Mouse (Mus musculus): ENCODE results near the gene Lef1.

Gene Lef1

DNA sequence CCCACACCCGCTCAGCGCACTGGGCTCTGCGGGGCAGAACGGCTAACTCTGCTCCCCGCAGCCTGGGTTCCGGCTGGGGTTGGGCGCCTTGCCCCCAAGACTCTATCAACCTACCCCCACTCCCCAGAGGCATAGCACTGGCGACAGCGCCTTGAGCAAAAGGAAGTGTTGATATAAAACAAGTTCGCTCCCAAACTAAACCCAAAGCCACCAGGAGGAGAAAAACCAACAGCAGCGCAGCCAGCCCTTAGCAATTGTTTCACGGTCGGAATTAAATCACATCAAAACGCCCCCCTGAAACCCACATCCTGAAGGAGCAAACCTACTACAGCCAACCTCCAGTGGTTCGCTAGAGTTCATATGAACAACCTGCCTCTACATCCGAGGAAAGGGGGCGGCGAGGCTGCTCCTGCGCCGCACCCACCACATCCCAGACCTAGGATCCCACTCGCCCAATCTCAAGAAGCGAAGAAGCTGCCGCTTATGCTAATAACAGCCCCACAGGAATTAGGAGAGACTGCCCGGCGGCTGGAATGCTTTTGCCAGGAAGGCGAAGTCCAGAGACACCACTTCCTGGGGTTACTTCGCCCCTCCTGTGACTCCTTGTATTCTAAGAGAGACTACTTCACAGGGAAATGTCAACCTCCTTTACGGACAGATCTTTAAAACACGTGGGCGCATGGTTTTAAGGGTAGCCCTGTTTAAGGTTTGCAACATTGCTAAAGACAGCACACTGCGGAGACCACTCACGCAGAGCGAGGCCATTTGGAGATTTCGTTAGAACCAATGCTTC is 2.8 kb upstream of the Lef1 start:
- no peak for DNase-seq (ENCODE audit: extremely low read depth, low read depth)

DNA sequence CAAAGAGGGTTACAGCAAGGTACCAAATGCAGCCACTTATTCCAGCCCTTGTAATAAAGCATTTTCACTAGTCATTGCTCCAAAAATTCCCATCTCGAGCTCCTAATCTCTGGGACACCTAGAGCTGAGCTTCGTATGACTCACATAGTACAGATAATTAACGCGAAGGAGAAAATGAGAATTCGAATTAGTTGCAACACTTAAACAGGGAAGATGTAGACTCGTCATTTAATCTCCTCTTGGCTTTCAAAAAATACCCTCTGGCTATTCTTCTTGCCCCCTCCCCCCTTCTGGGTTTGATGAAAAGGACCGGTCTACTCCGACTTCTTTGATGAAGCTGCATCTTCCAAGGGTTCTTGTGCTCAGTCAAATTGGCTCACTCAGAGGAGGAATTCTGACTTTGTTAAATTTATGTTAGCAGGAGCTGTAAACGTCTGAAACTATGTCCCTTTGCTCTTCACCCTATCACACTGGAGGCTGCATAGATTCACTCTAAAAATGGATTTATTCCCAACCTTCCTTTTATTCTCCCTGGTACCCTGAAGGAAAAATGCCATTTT is 2.1 kb upstream of the Lef1 start:
- no peak for DNase-seq (ENCODE audit: extremely low read depth, low read depth)

DNA sequence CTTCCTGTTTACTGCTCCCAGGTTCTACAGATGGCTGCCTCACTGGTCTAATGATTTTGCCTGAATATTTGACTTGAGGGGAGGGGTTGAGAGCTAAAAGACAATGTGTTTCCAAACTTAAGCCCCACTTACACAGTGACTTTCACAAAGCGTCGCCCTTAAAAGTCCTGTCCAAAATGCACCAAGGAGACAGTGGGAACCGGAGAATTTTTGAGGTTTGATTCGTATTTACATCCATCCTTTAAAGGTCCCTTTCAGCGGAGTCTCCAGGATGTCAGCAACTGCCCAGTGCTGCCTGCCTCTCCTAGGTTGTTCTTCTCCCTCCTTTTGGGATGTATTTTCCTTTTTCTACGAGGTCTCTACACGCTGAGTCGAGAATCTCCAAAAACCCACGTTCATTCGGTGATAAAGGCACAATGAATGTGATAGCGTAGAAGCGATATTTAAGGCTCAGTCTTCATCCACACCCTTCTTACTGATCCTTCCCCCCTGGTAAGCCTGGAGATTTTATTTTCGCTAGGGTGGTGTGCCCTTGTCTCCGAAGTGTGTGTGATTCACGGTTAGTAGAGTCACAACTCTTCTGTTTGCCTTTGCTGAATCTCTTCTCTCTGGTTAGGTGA is 1.1 kb upstream of the Lef1 start:
- no peak for DNase-seq (ENCODE audit: extremely low read depth, low read depth)

DNA sequence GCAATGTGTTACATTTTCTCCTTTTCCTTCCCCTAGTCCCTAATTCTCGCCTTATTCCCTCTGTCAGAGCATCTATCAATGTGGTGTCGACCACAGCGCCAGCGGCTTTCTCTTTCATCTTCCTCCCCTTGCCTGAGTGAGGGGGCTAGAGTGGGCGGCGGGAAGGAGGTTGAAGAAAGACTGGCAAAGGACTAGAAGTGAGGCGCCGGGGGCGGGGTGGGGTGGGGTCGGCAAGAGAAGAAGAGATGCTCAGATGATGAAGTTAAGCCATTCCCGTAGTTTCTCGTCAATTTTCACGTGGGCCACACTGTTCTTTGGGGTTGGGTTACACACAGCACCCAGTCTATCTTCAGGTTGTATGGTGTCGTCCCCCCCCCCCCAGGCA is 593 bp upstream of the Lef1 start:
- no peak for DNase-seq (ENCODE audit: extremely low read depth, low read depth)

DNA sequence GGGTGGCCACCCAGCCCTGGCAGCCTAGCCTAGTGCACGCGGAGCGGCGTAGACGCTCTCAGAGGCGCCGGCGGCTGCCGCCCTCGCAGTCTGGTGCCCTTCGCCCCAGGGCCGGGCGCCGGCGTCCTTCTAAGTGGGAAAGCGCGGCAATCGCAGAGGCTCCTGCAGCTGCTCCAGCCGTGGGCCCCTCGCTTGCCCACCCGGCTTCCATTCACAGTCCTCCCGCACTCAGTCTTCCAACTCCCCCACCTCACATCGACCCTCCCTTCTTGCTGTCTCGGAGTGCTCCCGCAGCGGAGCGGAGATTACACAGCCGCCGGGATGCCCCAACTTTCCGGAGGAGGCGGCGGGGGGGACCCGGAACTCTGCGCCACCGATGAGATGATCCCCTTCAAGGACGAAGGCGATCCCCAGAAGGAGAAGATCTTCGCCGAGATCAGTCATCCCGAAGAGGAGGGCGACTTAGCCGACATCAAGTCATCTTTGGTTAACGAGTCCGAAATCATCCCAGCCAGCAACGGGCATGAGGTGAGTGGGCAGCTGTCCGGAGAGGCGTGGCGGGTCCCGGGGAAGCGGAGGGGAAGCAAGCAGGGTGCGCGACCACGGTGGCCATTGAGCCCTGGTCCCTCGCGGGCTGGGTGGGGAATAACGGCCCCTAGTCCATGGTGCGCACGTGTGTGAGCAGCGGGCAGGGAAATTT is 1.0 kb downstream of the Lef1 start:
- DNase-seq (ENCODE audit: extremely low read depth, low read depth), result no peak

DNA sequence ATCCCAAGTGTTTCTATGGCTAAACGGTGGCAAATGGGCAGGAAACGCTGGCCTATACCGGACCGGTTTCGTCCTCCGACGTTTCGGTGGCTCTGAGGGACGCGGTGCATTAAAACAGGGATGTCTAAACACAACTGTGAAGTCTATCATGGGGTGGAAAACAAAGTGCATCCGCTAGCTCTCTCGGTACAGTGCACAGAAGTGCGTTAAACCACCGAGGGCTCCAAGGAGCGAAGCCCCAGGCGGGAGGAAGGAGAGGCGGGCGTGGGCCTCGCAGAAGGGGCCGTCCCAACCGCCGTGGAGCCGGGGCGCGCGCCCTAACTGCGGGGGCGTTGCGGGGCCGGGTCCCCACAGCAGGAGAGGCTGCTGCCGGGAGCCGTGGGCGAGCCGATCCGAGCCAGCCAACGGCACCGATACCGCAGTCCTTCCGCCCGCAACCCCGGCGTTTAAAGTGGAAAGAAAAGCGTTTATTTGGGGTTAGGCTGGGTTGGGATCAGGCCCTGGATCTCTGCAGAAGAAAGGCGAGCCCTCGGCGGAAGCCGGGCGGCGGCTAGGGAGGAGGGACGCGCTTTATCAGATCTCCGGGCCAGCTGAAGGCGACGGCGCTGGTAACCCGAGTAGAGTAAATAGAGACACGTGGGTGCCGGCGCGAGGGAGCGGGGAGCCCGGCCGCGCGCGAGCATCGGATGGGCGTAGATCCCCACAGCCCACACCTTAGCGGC is 1.7 kb downstream of the Lef1 start:
- no peak for DNase-seq (ENCODE audit: extremely low read depth, low read depth)

DNA sequence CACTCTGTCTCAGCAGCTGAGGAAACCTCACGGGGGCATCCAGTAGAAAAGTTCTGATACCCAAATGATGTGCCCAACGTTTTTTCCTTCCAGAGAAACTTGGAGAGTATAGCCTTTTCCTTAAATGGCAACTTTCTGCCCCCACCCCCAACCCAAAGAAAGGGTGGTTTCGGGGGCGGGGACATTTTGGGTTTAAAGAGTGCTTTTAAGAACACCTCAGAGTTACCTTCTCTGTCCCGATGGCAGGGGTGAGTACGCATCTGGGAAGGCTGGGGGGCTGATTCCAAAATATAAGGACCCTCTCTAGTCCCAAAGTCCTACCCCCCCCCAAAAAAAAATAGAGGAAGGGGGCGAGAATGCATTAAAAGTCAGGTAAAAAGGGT is 2.3 kb downstream of the Lef1 start:
- DNase-seq (ENCODE audit: extremely low read depth, low read depth), result no peak

DNA sequence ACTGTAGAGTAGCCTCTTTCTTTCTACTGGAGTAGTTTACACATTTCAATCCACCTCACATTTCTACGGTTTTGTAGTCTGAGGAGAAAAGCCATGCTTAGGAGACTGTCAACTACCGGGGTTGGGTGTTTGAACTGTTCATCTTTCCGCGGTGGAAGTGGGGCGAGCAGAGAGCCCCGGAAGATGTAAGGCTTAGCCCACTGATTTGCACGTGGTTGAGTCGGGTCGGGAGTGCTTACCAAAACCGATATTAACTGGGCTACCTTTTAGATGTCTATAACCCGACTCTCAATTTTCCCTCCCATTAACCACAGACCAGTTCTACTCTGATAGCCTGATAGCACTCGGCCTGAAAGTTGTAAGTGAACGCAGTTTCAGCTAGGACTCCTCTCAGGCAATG is 2.8 kb downstream of the Lef1 start:
- no peak for DNase-seq (ENCODE audit: extremely low read depth, low read depth)

DNA sequence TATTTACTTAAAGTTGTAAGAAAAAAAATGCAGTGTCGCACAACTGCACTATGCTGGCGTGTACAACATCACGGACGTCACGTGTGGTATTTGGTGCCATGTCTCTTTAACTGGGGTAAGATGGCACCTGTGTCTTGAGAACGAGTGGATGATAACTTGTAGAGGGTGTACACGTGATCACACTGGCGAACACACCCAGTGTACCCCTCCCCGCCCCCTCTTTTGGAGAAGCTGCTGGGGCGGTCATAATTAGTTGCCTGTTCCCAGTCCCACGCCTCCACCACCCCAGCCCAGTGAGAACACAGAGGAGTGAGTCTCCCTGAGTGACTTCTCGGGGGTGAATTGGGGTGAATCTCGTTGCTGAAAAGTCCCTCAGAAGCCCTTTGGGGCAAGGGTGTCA is 5.8 kb downstream of the Lef1 start:
- DNase-seq (ENCODE audit: extremely low read depth, low read depth), result no peak

DNA sequence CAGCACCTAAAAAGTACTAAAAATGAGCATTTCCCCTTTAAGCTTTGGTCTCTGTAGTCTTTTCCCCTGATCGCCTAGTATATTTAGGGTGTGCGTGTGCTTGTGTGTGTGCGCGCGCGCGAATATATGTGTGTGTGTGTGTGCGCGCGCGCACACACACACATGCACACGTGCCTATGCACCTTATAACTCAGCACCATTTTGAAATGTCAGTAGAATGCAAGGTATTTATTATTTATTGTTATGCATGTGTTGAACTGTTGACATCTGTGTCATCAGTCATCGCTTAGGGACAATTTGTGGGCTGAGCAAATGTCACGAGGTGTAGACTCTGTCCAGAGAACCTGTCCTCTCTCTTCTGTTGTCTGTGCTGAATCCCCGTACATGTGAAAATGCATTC is 7.1 kb downstream of the Lef1 start:
- no peak for DNase-seq (ENCODE audit: extremely low read depth, low read depth)

DNA sequence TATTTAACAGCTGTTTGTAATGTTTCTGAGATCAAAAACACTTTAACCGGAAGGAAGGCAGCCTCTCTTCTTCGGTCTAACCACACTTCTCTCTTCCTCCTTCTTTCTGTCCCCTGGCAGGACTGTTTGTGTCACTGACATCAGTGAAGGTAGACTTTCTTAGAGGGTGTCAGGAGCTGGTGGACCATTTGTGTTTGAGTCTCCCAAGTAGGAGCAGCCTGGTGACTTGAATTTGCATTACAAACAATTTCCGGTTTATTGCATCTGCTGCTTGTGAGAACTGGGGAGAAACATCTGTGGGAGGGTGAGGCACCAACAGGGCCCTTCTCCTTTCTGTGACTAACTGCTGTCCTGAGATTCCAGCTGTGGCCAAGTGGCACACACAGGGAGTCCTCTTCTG is 7.6 kb downstream of the Lef1 start:
- DNase-seq (ENCODE audit: extremely low read depth, low read depth), result no peak

DNA sequence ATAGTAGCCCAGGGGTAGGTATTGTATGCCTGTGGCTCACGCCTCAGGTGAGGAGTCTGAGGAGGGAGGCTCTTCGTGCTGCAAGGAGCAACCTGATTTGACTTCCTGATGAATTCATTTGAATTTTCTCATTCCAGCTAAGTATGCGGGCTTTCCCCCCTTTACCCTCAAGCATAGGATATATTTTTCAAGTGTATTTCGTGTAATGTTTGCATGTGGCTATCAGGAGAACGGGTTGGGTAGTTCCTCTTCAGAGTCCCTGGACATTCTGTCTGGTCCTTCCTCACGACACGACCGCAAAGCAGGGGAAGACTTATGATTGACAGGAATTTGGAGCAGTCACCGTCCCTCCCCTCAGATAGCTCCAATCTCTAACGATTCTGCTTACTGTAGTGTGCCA is 9.2 kb downstream of the Lef1 start:
- DNase-seq (ENCODE audit: extremely low read depth, low read depth), result no peak

DNA sequence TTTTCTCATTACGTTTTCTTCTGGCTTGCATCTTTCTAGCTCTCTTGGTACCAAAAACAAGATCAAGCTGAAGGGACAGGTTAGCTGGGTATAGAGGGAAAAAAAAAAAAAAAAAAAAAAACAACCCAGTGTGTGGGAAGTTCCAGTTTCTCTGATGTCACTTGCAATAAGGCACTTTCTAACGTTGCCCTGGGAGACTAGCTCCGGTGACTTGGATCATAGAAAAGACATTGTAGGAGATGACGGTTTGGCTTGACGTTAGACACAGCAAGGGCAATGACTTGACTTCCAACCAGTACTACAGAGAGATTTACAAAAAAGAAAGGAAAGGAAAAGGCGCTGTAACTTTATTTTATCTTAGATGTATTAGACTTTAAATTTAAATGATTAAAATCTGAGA is 13.2 kb downstream of the Lef1 start:
- DNase-seq (ENCODE audit: extremely low read depth, low read depth), result no peak

DNA sequence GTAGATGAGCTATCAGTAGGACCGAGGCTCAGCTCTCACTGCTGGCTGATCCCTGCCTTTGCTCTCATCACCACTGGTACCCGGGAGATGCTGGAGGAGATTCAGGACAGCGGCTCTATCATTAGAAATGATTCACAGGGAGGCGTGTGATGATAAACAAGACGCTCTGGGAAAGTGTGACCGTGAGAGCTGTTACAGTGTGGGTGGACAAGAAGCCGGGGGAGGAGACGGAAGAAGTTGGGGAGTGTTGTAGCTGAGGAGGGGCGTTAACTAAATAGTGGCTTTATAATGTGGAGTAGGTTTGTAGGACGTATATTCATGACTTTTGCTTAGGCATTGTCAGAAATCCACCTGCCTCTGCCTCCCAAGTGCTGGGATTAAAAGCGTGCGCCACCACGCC is 15.6 kb downstream of the Lef1 start:
- DNase-seq (ENCODE audit: extremely low read depth, low read depth), result no peak

DNA sequence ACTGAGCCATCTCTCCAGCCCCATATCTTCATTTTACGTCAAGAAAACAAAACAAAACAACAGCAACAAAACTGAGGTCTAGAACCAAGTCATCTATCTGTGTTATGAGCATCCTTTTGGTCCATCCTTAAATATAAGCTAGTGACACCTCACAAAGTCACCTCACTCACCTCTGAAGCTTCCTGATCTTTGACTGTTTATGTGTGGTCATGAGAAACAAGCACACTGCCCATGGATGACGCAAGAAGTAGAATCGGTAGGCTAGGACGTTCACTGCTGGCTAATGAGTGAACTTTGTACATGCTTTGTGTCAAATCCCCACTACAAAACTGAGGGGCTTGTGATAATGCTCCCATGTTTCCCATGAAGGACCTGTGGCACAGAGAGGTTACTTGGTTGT is 16.2 kb downstream of the Lef1 start:
- no peak for DNase-seq (ENCODE audit: extremely low read depth, low read depth)

DNA sequence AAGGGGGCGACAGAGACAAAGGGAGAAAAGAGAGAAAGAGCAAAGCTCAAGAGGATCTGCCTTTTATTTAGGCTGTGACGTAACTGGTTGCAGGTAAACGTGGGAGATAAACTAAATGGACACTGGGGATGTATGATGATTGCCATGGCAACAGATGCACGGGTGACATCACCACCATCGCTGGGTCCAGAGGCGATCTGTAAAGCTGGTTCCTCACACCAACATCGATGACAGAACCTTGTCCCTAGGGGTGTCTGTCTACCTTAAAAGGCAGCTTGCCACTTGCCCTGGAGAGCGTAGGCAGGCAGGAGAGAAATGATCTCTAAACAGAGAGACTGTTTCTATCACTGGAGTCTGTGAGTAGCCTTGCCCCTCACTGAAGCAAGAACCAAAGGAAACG is 23.7 kb downstream of the Lef1 start:
- no peak for DNase-seq (ENCODE audit: extremely low read depth, low read depth)

DNA sequence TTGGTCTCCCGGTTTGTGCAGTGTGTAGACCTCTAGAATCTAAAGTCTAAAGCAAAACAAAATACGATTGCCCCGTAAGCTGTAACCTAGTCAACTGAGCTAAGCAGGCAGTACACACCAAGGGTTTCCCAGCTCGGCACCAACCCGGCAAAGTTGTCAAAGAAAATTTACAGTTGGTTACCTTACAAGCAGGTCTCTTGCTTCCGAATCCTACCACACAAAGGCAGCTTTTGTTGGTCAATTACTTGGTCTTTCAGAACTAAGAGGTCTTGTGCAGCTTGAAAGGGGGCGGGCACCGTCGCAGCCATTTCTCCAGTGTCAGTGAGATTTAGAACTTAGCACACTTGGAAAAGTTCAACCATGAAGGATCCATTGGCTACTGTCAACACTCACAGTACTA is 25.2 kb downstream of the Lef1 start:
- no peak for DNase-seq (ENCODE audit: extremely low read depth, low read depth)

DNA sequence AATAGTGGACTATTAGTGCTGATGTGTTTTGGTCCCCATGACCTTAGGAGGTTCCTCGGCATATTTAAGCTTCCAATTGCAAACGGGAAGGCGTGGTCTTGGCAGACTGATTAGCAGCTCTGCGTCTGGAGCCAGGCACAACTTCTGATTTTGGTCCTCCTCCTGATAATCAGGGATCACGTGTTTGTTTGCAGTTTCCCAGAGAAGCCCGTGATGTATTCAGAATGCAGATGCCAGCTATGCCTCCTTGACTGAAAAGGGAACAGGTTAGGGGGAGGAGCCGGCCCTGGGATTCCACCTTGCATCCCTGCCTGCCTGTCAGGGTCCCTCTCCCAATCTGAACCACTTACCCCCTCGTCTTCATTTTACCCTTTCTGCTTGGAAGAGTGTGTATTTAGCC is 26.2 kb downstream of the Lef1 start:
- no peak for DNase-seq (ENCODE audit: extremely low read depth, low read depth)

DNA sequence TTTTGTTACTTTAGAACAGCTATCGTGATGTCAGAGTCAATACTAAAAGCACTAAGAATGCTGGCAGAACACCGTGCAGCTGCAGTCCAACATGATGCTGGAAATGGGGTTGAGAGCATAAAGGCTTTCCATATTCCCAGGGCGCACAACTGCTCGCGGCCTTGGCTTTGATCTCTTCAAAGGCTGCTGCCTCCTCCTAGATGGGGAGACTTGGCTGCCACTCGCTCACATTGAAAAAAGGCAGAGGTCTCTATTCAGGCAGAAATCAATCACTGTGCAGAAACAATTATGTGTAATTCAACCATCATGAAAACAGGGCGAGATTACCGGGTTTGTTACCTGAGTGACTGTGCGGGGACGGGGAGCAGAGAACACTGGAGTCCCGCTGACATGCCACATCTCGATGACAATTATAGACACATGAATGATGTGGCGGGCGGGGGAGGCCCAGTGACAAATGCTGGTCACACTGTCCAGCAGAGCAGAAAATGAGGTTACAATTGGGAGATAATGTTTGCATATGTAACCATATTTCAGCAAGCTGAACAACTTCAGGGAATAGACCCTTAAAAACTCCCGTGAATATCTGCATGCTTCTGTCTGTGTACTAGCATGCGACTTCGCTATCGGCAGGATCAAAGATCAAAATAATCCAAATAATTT is 27.0 kb downstream of the Lef1 start:
- DNase-seq (ENCODE audit: extremely low read depth, low read depth), result no peak

DNA sequence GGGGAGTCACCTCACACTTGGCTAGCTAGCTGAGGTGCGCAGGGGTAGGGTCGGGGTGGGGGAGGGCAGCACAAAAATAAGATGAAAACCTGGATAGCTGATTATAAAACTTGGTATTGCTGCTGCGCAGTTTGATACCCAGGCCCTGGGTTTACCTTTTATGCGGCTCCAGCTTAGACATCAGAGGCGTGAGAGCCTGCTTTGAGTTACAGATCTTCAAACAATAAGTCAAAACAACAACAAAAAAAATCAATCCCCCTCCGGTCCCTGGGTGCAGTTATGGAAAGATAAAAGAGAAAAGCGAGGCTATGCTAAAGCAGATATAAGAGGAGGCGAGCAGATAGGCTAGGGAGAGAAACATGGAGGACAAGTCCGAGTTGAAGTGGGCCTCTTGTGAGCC is 28.0 kb downstream of the Lef1 start:
- DNase-seq (ENCODE audit: extremely low read depth, low read depth), result no peak

DNA sequence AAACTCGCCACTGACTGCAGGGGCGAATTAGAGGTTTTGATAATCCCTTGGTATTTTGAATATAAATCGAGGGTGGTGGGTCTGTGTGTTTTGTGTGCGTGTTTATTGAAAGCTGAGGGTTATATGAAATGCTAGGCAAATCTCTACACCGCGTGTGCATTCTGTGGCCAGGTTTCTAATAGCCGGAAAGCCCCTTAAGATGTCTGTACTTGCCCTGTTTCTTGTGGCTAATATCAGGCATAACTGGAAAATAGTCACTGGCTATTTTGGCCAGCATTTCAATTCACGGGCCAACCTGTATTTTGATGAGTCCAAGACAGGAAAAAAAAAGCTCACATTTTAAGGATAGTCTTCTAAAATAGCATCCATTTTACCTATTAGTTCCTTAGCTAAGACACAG is 28.5 kb downstream of the Lef1 start:
- DNase-seq (ENCODE audit: extremely low read depth, low read depth), result no peak

Data from MEL-GATA-1-ER (cell line).